Mouse (Mus musculus) midbrain, embryonic 14.5 days (tissue): ENCODE measurements around the gene Eci1. TPM values are rescaled to one million over a fixed set of nuclear protein-coding genes. Genes with fewer than 3 reads are reported as not detected.

Source experiments
- ATAC-seq: fragments of 200-750 bp; cut with Nextera tagmentation; 2 replicates; pipeline ENCODE4 v1.8.0; 2017; ENCODE audit warnings: moderate number of reproducible peaks, moderate library complexity; ENCODE audit not compliant: low FRiP score, low TSS enrichment
- DNase-seq: peaks from one replicate; pipeline ENCODE4 v3.0.0-alpha.2; 2015
- H3K27ac ChIP-seq: fragments of 300-500 bp; sonication (generic); replicated peaks from 2 replicates; pipeline ENCODE4 v1.5.1; 2014; ENCODE audit warnings: mild to moderate bottlenecking, low read depth, low read length, moderate library complexity
- H3K27me3 ChIP-seq: fragments of 300-500 bp; sonication (generic); 2 replicates; pipeline ENCODE4 v1.6.1; 2014; ENCODE audit warnings: low read length, control low read depth, mixed read lengths; ENCODE audit not compliant: control insufficient read depth, insufficient read depth
- H3K36me3 ChIP-seq: fragments of 300-500 bp; sonication (generic); 2 replicates; pipeline ENCODE4 v1.6.1; 2014; ENCODE audit warnings: low read length, control low read depth; ENCODE audit not compliant: control insufficient read depth, insufficient read depth
- H3K4me1 ChIP-seq: fragments of 300-500 bp; sonication (generic); 2 replicates; pipeline ENCODE4 v1.6.1; 2014; ENCODE audit warnings: mild to moderate bottlenecking, antibody characterized with exemption, low read length, control low read depth; ENCODE audit not compliant: control insufficient read depth, insufficient read depth
- H3K4me2 ChIP-seq: fragments of 300-500 bp; sonication (generic); 2 replicates; pipeline ENCODE4 v1.6.1; 2014; ENCODE audit warnings: mild to moderate bottlenecking, low read length, moderate library complexity
- H3K4me3 ChIP-seq: fragments of 300-500 bp; sonication (generic); replicated peaks from 2 replicates; pipeline ENCODE4 v1.5.1; 2014; ENCODE audit warnings: low read depth, low read length
- H3K9ac ChIP-seq: fragments of 300-500 bp; sonication (generic); replicated peaks from 2 replicates; pipeline ENCODE4 v1.6.1; 2014; ENCODE audit warnings: mild to moderate bottlenecking, low read length, moderate library complexity
- H3K9me3 ChIP-seq: fragments of 300-500 bp; sonication (generic); 2 replicates; pipeline ENCODE4 v1.6.1; 2016; ENCODE audit warnings: low read length, control low read depth, mixed read lengths; ENCODE audit not compliant: control insufficient read depth
- WGBS: fragments of 180-500 bp; shearing (Covaris S2); extraction: QIAGEN DNeasy Blood & Tissue Kit; methylation state at CpG from one replicate; pipeline ENCODE4 v1.1.7; 2014; 5-methylcytosine and 5-hydroxymethylcytosine counted together
- polyA plus RNA-seq: library from polyadenylated mRNA; unstranded; fragments of >200 nt; fragmentation: Nextera tagmentation; extraction: Ambion mirVana; gene quantifications from 2 replicates; pipeline ENCODE4 v1.2.1, GENCODE M21; 2014

Gene Eci1
- polyA plus RNA-seq, 1 experiment from 2014 or later, result 26.9 TPM

- ATAC-seq (no peak), DNase-seq (no peak)
- peak overlapping the region; percentile 63 for H3K4me3 ChIP-seq
- no peak overlapping the region for H3K27ac ChIP-seq
- H3K4me1 ChIP-seq, result peaks cover 7% of the 10 kb centered on the region
- 26% methylated on average over 1 of the region's 1 CpGs for WGBS
- no peak overlapping the region for H3K9ac ChIP-seq
- H3K9me3 ChIP-seq, result no peaks in the 10 kb centered on the region
- peaks cover 28% of the 10 kb centered on the region for H3K36me3 ChIP-seq
- peak overlapping the region; percentile 58 for H3K4me2 ChIP-seq
- H3K27me3 ChIP-seq, result no peaks in the 10 kb centered on the region
Measured at GRCm38 (mm10) chr17:24479431-24479830, 53.0 kb downstream of the Eci1 start.

- no peak overlapping the region for H3K4me3 ChIP-seq
- no peaks in the 10 kb centered on the region for H3K9me3 ChIP-seq
- H3K9ac ChIP-seq, result no peak overlapping the region
- peaks cover 20% of the 10 kb centered on the region for H3K36me3 ChIP-seq
- H3K4me2 ChIP-seq, result no peak overlapping the region
- no peaks in the 10 kb centered on the region for H3K27me3 ChIP-seq
- 26% methylated on average over 3 of the region's 3 CpGs for WGBS
- no peak overlapping the region for H3K27ac ChIP-seq
- DNase-seq (peak; percentile 20), ATAC-seq (no peak)
- H3K4me1 ChIP-seq, result peaks cover 7% of the 10 kb centered on the region
Measured at GRCm38 (mm10) chr17:24480201-24480826, 53.9 kb downstream of the Eci1 start.

- H3K9ac ChIP-seq, result no peak overlapping the region
- H3K4me3 ChIP-seq, result no peak overlapping the region
- no peak for ATAC-seq
- no peaks in the 10 kb centered on the region for H3K27me3 ChIP-seq
- 93% methylated on average over 20 of the region's 20 CpGs for WGBS
- no peak overlapping the region for H3K27ac ChIP-seq
- H3K4me1 ChIP-seq, result peaks cover 10% of the 10 kb centered on the region
- peaks cover 11% of the 10 kb centered on the region for H3K36me3 ChIP-seq
- no peaks in the 10 kb centered on the region for H3K9me3 ChIP-seq
- no peak for DNase-seq
- H3K4me2 ChIP-seq, result no peak overlapping the region
Measured at GRCm38 (mm10) chr17:24481027-24481815, 54.8 kb downstream of the Eci1 start.

- Histone ChIP-seq H3K27ac (no peak overlapping the region), H3K36me3 (no peaks in the 10 kb centered on the region), H3K4me1 (peaks cover 12% of the 10 kb centered on the region), H3K9ac (no peak overlapping the region), H3K27me3 (no peaks in the 10 kb centered on the region), H3K4me2 (no peak overlapping the region), H3K9me3 (no peaks in the 10 kb centered on the region), H3K4me3 (no peak overlapping the region)
- 81% methylated on average over 3 of the region's 3 CpGs for WGBS
- ATAC-seq, result no peak
- no peak for DNase-seq
Measured at GRCm38 (mm10) chr17:24483495-24483894, 57.1 kb downstream of the Eci1 start.

- no peaks in the 10 kb centered on the region for H3K36me3 ChIP-seq
- H3K9me3 ChIP-seq, result no peaks in the 10 kb centered on the region
- H3K27ac ChIP-seq, result peak overlapping the region; percentile 14; the same call in 1 of the 2 replicates
- WGBS, result 42% methylated on average over 11 of the region's 11 CpGs
- peak overlapping the region; percentile 37 for H3K9ac ChIP-seq
- peaks cover 17% of the 10 kb centered on the region for H3K4me1 ChIP-seq
- no peaks in the 10 kb centered on the region for H3K27me3 ChIP-seq
- H3K4me2 ChIP-seq, result no peak overlapping the region
- DNase-seq (peak; percentile 63), ATAC-seq (no peak)
- no peak overlapping the region for H3K4me3 ChIP-seq
Measured at GRCm38 (mm10) chr17:24485090-24485860, 58.8 kb downstream of the Eci1 start.

- DNase-seq (peak; percentile 82), ATAC-seq (peak; percentile 57)
- whole genome bisulfite sequencing, result under 1% methylated on average over 41 of the region's 45 CpGs
- Histone ChIP-seq H3K27ac (peak within 1 kb of the TSS; percentile 96), H3K4me1 (peaks cover 23% of the 10 kb centered on the region), H3K9ac (peak within 1 kb of the TSS; percentile 94), H3K4me3 (peak within 1 kb of the TSS; percentile 93), H3K4me2 (peak within 1 kb of the TSS; percentile 74), H3K36me3 (no peaks in the 10 kb centered on the region), H3K9me3 (no peaks in the 10 kb centered on the region), H3K27me3 (no peaks in the 10 kb centered on the region)
Measured at GRCm38 (mm10) chr17:24488186-24488661, 61.8 kb downstream of the Eci1 start, which contains the start of gene Caskin1. Gene Caskin1, plus strand, starts transcription at chr17:24488601.

- Histone ChIP-seq H3K27me3 (no peaks in the 10 kb centered on the region), H3K4me2 (peak overlapping the region; percentile 74), H3K36me3 (no peaks in the 10 kb centered on the region), H3K4me3 (peak overlapping the region; percentile 93), H3K9ac (peak overlapping the region; percentile 94), H3K27ac (peak overlapping the region; percentile 96), H3K4me1 (peaks cover 23% of the 10 kb centered on the region), H3K9me3 (no peaks in the 10 kb centered on the region)
- peak; percentile 82 for DNase-seq
- under 1% methylated on average over 44 of the region's 81 CpGs for WGBS
- ATAC-seq, result peak; percentile 83
Measured at GRCm38 (mm10) chr17:24488662-24489264, 62.3 kb downstream of the Eci1 start.
